Mouse (Mus musculus) neural tube, embryonic 15.5 days (tissue): ENCODE data around the gene Usp12. TPM values are rescaled to one million over a fixed set of nuclear protein-coding genes. Genes with fewer than 3 reads are reported as not detected.

Source experiments
- ATAC-seq: fragments of 200-750 bp; cut with Nextera tagmentation; 2 replicates; pipeline ENCODE4 v1.8.0; 2017; ENCODE audit warnings: mild to moderate bottlenecking, moderate TSS enrichment, moderate library complexity; ENCODE audit not compliant: low FRiP score
- H3K27ac ChIP-seq: fragments of 300-500 bp; sonication (generic); replicated peaks from 2 replicates; pipeline ENCODE4 v1.5.1; 2015; ENCODE audit warnings: mild to moderate bottlenecking, inconsistent platforms
- H3K27me3 ChIP-seq: fragments of 300-500 bp; sonication (generic); replicated peaks from 2 replicates; pipeline ENCODE4 v1.6.1; 2015; ENCODE audit warnings: inconsistent platforms
- H3K36me3 ChIP-seq: fragments of 300-500 bp; sonication (generic); 2 replicates; pipeline ENCODE4 v1.6.1; 2015; ENCODE audit warnings: inconsistent platforms
- H3K4me1 ChIP-seq: fragments of 300-500 bp; sonication (generic); 2 replicates; pipeline ENCODE4 v1.6.1; 2015; ENCODE audit warnings: inconsistent platforms
- H3K4me2 ChIP-seq: fragments of 300-500 bp; sonication (generic); 2 replicates; pipeline ENCODE4 v1.6.1; 2015; ENCODE audit warnings: inconsistent platforms, mild to moderate bottlenecking, moderate library complexity
- H3K4me3 ChIP-seq: fragments of 300-500 bp; sonication (generic); replicated peaks from 2 replicates; pipeline ENCODE4 v1.5.1; 2015; ENCODE audit warnings: mild to moderate bottlenecking, inconsistent platforms
- H3K9ac ChIP-seq: fragments of 300-500 bp; sonication (generic); replicated peaks from 2 replicates; pipeline ENCODE4 v1.6.1; 2015; ENCODE audit warnings: mild to moderate bottlenecking, inconsistent platforms
- H3K9me3 ChIP-seq: fragments of 300-500 bp; sonication (generic); replicated peaks from 2 replicates; pipeline ENCODE4 v1.6.1; 2016; ENCODE audit warnings: inconsistent platforms
- WGBS: fragments of 180-500 bp; shearing (Covaris S2); methylation state at CpG from one replicate; pipeline ENCODE4 v1.1.7; 2015; ENCODE audit warnings: mixed read lengths; 5-methylcytosine and 5-hydroxymethylcytosine counted together
- polyA plus RNA-seq: library from polyadenylated mRNA; unstranded; fragments of >200 nt; fragmentation: Nextera tagmentation; extraction: Ambion mirVana; gene quantifications from 2 replicates; pipeline ENCODE4 v1.2.1, GENCODE M21; 2015

The Usp12 gene
- polyA plus RNA-seq, 1 experiment from 2014 or later, result 14.4 TPM

DNA sequence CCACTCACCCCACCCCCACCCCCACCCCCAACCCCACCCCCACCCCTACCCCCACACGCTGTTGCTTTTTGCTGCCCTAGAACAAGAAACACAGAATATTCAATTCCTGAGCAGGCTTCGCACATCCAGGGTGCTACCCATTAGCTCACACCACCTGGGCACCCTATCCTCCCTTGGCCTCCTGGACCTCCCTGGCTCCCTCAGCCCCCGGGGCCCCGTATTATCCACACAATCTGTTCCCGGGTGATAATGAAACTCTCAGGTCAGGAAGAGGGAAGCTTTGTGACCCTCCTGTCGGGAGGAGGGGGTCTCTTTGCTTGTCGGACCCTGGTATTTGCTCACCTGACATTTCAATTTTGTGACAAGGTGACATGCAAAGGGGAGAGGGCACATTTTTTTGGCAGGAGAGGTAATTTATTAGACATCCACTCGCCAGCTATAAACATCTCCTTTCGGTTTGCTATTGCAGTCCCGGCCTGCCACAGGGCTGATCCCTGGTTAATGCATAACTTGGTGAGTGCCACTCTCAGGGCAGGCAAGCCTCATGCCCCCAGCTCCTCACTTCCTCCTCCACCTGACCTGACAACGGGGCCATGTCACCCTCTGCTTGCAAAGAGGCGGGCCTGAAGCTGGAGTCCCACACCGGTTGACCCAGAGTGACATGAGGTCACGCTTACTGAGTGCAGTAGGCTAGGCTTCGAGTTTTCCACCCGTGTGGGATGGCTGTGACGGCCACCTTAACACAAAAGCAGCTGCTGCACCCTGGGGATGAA, 107.1 kb downstream of the Usp12 start:
- H3K36me3 ChIP-seq, result no peaks in the 10 kb centered on the region
- no peaks in the 10 kb centered on the region for H3K9me3 ChIP-seq
- no peak overlapping the region for H3K9ac ChIP-seq
- ATAC-seq, result no peak
- no peak overlapping the region for H3K4me2 ChIP-seq
- peaks cover 12% of the 10 kb centered on the region; the same call in 1 of the 2 replicates for H3K27me3 ChIP-seq
- no peak overlapping the region for H3K27ac ChIP-seq
- WGBS, result 37% methylated on average over 17 of the region's 17 CpGs
- H3K4me3 ChIP-seq, result no peak overlapping the region
- peaks cover 28% of the 10 kb centered on the region for H3K4me1 ChIP-seq

- Histone ChIP-seq H3K4me3 (no peak overlapping the region), H3K27ac (no peak overlapping the region), H3K36me3 (no peaks in the 10 kb centered on the region), H3K9me3 (no peaks in the 10 kb centered on the region), H3K27me3 (peaks cover 12% of the 10 kb centered on the region; the same call in 1 of the 2 replicates), H3K4me1 (peaks cover 22% of the 10 kb centered on the region), H3K9ac (no peak overlapping the region), H3K4me2 (no peak overlapping the region)
- ATAC-seq, result no peak
- WGBS, result 77% methylated on average over 12 of the region's 12 CpGs
These were observed 107.9 kb downstream of the Usp12 start for GRCm38 (mm10) chr5:146686954-146687353.

Other genes with a start within 250 kb of the Usp12 start
- not detected in 2 replicates for gene Gm3415, start 238.9 kb downstream of the Usp12 start, polyA plus RNA-seq
- gene Gpr12, start 209.8 kb downstream of the Usp12 start, polyA plus RNA-seq, result 23.8 and 27.5 TPM in 2 replicates
- 337 and 386 TPM in 2 replicates for gene Rpl21, start 37.9 kb upstream of the Usp12 start, polyA plus RNA-seq
- 12.7 and 15.2 TPM in 2 replicates for gene Rasl11a, start 50.1 kb upstream of the Usp12 start, polyA plus RNA-seq
- 107 and 115 TPM in 2 replicates for gene Gtf3a, start 153.7 kb upstream of the Usp12 start, polyA plus RNA-seq
- 25.7 and 31.7 TPM in 2 replicates for gene Mtif3, start 168.8 kb upstream of the Usp12 start, polyA plus RNA-seq